Mouse (Mus musculus) small intestine, adult 2 months (tissue): ENCODE results near the gene Ap3d1. TPM values are rescaled to one million over a fixed set of nuclear protein-coding genes. Genes with fewer than 3 reads are reported as not detected.

Experiments used
- H3K27ac ChIP-seq: fragments of 200-500 bp; 2 replicates; pipeline ENCODE4 v1.5.1; 2012; ENCODE audit warnings: low read depth, low read length, control low read depth, inconsistent platforms; ENCODE audit not compliant: insufficient read depth
- H3K27me3 ChIP-seq: fragments of 200-500 bp; 2 replicates; pipeline ENCODE4 v1.6.1; 2012; ENCODE audit warnings: mild to moderate bottlenecking, moderate library complexity, low read length, inconsistent platforms; ENCODE audit not compliant: control insufficient read depth, insufficient read depth
- H3K36me3 ChIP-seq: fragments of 200-500 bp; 2 replicates; pipeline ENCODE4 v1.6.1; 2012; ENCODE audit warnings: mild to moderate bottlenecking, low read length, control low read depth, inconsistent platforms; ENCODE audit not compliant: control insufficient read depth, insufficient read depth
- H3K4me1 ChIP-seq: fragments of 200-500 bp; 2 replicates; pipeline ENCODE4 v1.6.1; 2012; ENCODE audit warnings: low read length, inconsistent platforms, mixed read lengths; ENCODE audit not compliant: control insufficient read depth, insufficient read depth, insufficient read length
- H3K4me3 ChIP-seq: fragments of 200-500 bp; 2 replicates; pipeline ENCODE4 v1.5.1; 2012; ENCODE audit warnings: low read depth, mild to moderate bottlenecking, control low read depth, inconsistent platforms, low read length, moderate library complexity
- CTCF ChIP-seq: fragments of 200-500 bp; IDR thresholded peaks from 2 replicates; pipeline ENCODE4 v1.5.1; 2012; ENCODE audit warnings: low read depth, mild to moderate bottlenecking, control low read depth, inconsistent platforms, low read length, moderate library complexity, mixed read lengths; ENCODE audit not compliant: insufficient replicate concordance, insufficient read length; ENCODE audit errors: extremely low read depth
- POLR2A ChIP-seq: fragments of 200-500 bp; IDR thresholded peaks from 2 replicates; pipeline ENCODE4 v1.6.1; 2012; ENCODE audit warnings: low read depth, mild to moderate bottlenecking, control low read depth, inconsistent platforms, low read length, moderate library complexity
- WGBS: fragments of 180-500 bp; shearing (Covaris S2); methylation state at CpG from one replicate; pipeline ENCODE4 v1.1.7; 2018; 5-methylcytosine and 5-hydroxymethylcytosine counted together
- polyA plus RNA-seq: library from polyadenylated mRNA; depleted of rRNA; stranded (reverse); fragments of >200 nt; gene quantifications from 2 replicates; pipeline ENCODE4 v1.2.3, GENCODE M21; 2012; rRNA removed

The Ap3d1 gene
- polyA plus RNA-seq = 64.9 and 110 TPM in 2 replicates

DNA sequence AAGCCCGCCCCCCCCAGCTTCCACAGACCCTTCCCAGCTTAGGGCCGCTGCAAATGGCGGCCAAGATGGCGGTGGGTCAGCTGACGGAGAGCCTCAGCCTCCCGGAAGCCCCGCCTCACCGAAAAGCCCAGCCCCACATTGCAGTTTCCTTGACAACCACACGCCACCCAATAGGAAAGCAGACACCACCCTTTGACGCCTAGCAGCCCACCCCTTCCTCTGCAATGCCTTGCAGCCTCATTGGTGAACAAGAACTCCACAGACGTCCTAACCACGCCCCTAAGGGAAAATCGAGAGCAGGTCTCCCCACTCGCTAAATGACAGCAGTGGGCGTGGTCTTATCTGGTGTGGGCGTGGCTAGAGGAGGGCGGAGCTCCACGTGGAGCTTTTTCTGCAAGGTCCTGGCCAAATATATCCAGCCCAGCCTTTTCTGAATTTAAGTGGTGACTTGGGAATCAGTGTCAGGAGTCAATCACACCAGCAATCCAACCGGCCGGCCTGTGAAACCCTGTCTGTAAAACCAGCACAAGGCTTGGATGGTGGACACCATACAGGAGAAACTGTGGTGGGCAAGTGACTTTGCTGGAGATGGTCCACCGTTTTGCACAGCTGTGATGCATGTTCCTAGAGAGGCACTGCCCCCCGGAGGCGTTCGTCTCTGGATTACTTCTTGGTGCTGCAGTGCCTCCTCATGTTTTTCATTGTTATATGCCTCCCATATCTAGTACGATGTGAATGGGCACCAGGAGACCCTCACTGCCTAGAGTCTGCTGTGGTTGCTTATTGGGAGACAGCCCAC is at the start of gene Ap3d1:
Ap3d1 (minus strand) TSS at position 85 of the 799 bp plus-strand sequence.
- 2% methylated on average over 25 of the region's 25 CpGs for WGBS
- H3K36me3 ChIP-seq = no peaks in the 10 kb centered on the region
- H3K27ac ChIP-seq = peak within 1 kb of the TSS; percentile 45
- peak within 1 kb of the TSS; percentile 72 for H3K4me3 ChIP-seq
- no peak for TF ChIP-seq CTCF
- TF ChIP-seq POLR2A = no peak; the same call in 1 of the 2 replicates
- peaks cover 12% of the 10 kb centered on the region; the same call in 1 of the 2 replicates for H3K4me1 ChIP-seq
- no peaks in the 10 kb centered on the region for H3K27me3 ChIP-seq

DNA sequence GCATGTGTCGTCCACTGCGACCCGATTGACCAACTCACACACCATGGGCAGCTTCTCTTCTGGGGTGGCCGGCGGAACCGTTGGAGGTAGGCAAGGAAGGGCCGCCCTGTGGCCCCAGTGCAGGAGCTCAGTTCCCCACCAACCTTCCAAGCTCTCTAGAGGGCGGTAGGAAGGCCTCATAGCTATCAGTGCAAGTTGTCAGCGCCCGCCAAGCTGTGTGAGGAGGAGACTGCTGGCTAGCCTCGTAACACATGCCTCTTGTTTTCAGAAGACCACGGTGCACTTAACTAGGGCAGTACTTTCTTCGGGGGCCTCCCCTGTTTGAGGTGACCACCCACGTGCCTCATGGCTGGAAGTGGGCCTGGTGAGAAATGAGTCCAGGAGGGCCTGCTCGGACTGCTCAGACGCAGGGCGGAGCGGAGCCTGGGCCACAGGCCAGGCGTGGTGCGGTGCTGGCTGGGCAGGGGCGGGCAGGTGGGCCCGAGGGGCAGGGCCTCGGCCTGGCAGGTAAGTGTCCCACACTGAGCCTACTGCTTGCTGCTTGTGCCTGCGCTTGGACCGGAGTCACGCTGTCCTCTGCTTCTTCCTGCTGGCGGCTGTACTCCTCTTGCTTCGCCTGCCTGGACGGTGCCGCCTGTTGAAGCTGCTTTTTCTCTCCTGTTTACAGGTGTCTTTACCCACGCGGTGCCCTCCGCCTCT is 49.6 kb upstream of the Ap3d1 start:
- H3K27me3 ChIP-seq = no peaks in the 10 kb centered on the region
- no peak overlapping the region for H3K4me3 ChIP-seq
- H3K4me1 ChIP-seq = no peaks in the 10 kb centered on the region; the same call in 1 of the 2 replicates
- WGBS = 83% methylated on average over 33 of the region's 33 CpGs
- peaks cover 77% of the 10 kb centered on the region for H3K36me3 ChIP-seq
- no peak for TF ChIP-seq CTCF
- H3K27ac ChIP-seq = no peak overlapping the region

GRCm38 (mm10) chr10:80790761-80791404 is 48.8 kb upstream of the Ap3d1 start:
- no peak overlapping the region for H3K4me3 ChIP-seq
- 89% methylated on average over 19 of the region's 19 CpGs for WGBS
- TF ChIP-seq POLR2A = no peak
- no peak for TF ChIP-seq CTCF
- no peaks in the 10 kb centered on the region for H3K27me3 ChIP-seq
- H3K4me1 ChIP-seq = no peaks in the 10 kb centered on the region; the same call in 1 of the 2 replicates
- H3K27ac ChIP-seq = no peak overlapping the region
- H3K36me3 ChIP-seq = peaks cover 81% of the 10 kb centered on the region

- Histone ChIP-seq H3K27me3 (no peaks in the 10 kb centered on the region), H3K4me1 (no peaks in the 10 kb centered on the region; the same call in 1 of the 2 replicates), H3K27ac (no peak overlapping the region), H3K4me3 (no peak overlapping the region), H3K36me3 (peaks cover 93% of the 10 kb centered on the region)
- WGBS = 74% methylated on average over 2 of the region's 2 CpGs
- no peak for TF ChIP-seq CTCF
- no peak for TF ChIP-seq POLR2A
Measured at GRCm38 (mm10) chr10:80787517-80787916, 45.5 kb upstream of the Ap3d1 start.

- H3K36me3 ChIP-seq = peaks cover 92% of the 10 kb centered on the region
- H3K4me1 ChIP-seq = no peaks in the 10 kb centered on the region; the same call in 1 of the 2 replicates
- H3K27ac ChIP-seq = no peak overlapping the region
- no peak for TF ChIP-seq CTCF
- TF ChIP-seq POLR2A = no peak
- 87% methylated on average over 11 of the region's 11 CpGs for WGBS
- no peaks in the 10 kb centered on the region for H3K27me3 ChIP-seq
- no peak overlapping the region for H3K4me3 ChIP-seq
Measured at GRCm38 (mm10) chr10:80785963-80786362, 43.9 kb upstream of the Ap3d1 start.

- 90% methylated on average over 12 of the region's 12 CpGs for WGBS
- Histone ChIP-seq H3K27me3 (no peaks in the 10 kb centered on the region), H3K4me3 (no peak overlapping the region), H3K4me1 (no peaks in the 10 kb centered on the region), H3K27ac (no peak overlapping the region), H3K36me3 (peaks cover 91% of the 10 kb centered on the region)
- TF ChIP-seq POLR2A = no peak
- no peak for TF ChIP-seq CTCF
Measured at GRCm38 (mm10) chr10:80784871-80785270, 42.8 kb upstream of the Ap3d1 start.
